Mouse (Mus musculus): ENCODE measurements at regions not wholly inside any gene's neighbourhood (a gene's known extent, or its start where the extent isn't known, plus 50 kb on each side); places are given as distances from the start of the nearest gene placed in this dataset.

DNA sequence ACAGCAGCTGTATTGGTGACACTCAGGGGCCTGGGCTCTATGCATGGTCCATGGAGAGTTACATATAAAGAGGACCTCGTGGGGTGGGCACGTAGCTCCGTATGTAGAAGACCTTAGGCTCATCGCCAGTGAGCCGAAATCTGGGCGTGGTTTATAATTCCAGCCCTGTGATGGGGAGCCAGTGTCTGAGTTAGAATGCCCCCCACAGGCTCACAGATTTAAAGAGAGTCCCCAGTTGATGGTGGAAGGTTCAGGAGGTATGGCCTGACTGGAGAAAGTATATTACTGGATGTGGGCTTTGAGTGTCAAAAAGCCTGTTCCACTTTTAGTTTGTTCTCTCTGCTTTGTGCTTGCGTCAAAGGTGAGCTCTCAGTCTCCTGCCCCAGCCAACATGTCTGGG, 54.8 kb downstream of the 1700122O11Rik start:
- no peak for DNase-seq (ENCODE audit: low spot score in 2 of 2)

DNA sequence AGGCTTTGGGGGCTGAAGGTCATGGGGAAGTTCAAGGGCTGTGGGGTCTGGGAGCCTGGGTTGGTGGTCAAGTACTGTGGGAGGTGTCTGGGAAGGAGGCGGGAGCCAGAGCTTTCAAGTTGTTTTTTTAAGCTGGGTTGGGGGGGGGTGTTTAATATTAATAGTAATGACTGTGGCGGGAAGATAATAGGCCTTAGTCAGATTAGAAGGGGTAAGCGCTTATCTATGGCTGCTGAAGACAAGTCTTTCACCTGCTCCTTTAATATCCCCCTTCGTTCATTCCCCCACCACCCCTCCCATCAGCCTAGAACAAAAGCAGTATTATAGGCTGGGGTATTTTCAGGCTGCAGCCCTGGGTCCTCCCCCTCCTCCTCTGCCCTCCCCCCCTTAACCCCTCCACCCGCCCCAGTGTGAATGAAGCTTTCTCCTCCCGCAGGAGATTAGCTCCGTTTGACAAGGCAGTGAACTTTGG, 56.5 kb downstream of the 1700122O11Rik start:
- DNase-seq (ENCODE audit: low spot score in 2 of 2) = no peak

DNA sequence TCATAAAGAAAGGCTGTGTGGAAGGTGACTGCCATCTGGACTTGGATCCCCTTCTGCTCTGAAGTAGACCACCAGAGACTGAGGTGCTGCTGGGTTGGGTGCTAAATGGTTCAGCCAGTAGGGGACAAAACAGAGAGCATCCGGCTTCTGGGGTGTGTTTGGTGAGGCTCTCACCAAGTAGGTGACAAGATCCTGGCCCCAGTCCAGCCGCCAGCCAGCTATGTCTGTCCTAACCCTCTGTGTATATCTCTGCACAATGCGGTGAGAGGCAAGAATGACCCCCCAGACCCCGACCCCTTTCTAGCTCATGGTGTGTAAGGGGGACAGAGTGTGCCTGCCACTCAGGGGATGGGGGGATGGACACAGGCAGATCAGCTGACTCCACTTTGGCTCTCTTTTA, 54.8 kb upstream of the Foxp4 start:
- DNase-seq (ENCODE audit: low spot score in 2 of 2) = no peak

DNA sequence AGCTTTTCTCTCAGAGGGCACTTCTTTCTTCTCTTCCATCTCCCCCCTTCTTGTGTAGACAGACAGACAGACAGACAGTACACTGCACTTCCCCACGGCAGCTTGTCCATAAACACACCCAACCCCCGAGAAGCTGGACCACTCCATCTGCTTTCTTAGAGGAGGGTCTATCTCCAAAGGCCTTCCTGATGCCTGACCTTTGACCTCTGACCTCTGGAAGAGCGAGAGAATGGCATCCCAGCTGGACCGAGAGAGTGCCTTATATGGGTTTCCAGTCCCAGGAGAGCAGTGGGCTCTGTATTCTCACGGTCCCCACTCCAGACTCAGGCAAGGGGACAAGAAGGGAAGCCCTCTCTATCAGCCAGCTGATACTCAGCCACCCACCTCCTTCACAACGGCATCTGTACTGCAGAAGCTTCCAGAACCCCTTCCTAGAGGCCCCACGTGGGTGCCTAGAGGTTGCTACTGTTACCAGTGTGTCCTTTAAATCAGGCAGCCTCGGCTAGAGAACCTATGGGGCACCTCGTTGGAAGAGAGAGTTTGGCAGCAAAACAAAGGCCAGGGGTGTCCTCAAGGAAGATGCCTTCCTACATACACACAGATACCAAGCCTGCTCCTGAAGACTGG, 54.1 kb upstream of the Foxp4 start:
- no peak for DNase-seq (ENCODE audit: low spot score in 2 of 2)

DNA sequence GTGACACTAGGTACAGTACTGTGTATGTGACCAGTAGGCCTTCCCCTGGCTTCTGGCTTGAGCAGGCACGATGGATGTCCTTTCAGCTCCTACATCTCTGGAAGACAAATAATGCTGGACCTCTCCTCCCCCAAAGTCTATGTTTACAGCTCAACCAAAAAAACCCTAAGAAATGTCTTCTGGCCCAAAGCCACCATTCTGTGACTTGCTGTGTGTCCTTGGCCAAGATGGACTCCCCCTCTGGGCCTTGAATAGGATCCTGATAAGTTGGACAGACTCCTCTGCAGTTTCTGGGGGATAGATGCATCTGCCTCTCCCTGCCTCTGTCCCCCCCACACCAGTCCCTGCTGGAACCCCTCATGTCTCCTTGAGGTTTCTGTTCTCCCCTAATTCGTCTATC, 53.6 kb upstream of the Foxp4 start:
- DNase-seq (ENCODE audit: low spot score in 2 of 2) = no peak

DNA sequence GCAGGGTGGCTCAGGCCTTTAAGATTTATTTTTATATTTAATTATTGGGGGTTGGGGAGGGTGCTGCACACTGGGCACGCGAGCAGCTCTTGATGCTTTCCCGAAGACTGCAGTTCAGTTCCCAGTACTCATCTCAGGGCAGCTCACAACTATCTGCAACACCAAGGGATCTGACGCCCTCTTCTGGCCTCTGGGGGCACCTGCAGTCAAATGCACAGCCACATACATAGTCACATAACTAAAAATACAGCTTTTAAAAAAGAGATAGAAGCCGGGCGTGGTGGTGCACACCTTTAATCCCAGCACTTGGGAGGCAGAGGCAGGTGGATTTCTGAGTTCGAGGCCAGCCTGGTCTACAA, 52.5 kb upstream of the Foxp4 start:
- DNase-seq (ENCODE audit: low spot score in 2 of 2) = no peak

DNA sequence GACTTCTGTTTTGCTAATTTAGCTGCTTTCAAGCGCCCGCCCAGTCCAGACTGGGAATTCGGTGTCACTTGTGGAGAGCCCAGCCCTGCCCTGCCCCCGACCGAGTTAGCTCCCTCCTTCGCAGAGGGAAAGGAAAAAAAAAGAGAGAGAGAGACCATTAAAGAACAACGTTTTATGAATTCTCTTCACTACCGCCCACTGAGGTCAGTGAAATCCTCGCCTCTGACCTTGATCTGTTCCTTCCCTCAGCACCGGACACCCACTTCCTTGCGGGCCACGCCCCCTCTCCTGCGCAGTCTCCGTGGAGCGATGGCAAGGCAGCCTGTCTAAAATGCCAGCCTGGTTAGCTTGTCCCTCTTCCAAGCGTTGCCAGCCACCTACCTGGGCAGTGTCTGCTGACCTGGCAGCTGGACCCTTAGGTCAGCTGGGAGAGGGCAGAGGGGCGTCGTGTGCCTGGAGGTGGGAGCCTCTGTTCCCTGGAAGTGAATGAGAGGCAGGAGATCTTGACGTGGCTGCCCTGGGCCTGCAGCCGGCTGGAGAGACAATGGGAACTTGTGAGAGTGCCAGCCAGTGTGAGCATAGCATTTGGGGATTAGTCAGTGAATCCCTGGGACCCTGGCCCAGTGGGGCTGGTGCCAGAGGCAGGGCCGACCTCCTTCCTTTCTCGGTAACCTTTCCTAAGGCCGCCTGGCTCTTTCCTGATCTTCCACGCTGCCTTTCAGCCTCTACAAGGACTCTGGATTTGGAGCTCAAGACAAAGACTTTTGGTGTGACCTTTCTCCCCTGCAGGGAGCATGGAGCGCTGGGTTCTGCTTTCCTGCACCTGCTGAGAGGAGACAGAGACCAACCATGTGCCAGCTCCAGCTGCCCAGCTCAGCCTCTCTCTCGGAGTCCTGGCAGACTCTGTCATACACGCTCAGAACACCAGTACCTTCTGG, 51.9 kb upstream of the Foxp4 start:
- peak in 1 of 2 experiments; percentile 16 for DNase-seq (ENCODE audit: low spot score in 2 of 2)

DNA sequence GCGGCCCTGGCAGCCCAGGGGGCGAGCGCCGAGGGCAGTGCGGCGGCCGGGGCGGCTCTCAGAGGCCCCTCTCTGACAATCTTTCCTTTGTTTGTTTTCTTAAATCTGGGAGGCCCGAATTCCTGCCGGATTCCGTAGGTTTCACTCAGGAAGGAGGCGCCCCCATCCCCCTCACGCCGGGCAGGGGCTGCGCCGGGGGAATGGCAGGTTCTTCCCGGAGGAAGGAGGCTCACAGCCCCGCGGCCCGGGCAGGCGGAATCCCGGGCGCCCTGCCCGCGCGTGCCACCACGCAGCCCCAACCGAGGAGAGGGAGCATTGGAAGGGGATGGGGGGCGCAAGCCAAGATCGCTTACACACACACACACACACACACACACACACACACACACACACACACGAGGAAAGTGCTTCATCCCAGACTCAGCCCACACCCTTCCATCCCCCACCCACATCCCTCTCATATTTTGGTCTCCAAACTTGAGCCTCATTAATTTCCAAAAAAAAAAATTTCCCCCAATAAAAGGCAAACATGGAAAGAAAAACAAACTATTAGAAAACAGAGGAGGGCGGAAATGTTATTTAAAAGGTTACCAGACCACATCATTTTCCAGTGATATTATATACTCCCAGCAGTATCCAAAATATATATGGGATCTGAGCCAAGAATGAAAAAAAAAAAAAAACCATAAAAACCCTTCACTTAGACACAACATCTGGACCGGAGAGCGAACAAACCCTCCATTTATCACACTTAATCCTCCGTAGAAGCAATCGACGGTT, 51.0 kb upstream of the Foxp4 start:
- DNase-seq (ENCODE audit: low spot score in 2 of 2) = no peak

DNA sequence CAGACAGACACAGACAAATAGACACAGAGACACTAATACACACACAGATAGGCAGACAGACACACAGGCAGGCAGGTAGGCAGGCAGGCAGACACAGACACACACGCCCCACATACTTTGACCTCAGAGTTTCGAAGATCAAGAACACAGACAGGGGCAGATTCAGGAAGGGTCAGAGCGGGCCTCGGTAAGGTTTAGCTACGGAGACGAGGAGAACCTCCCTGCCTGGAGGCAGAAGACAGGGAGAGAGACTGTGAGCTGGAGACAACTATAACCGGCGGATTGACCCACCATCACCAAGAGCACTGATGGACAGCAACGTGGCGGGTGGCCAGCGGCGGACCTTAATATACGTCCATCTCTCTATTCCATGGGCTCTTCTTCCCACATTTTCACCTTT, 50.1 kb upstream of the Foxp4 start:
- DNase-seq (ENCODE audit: low spot score in 2 of 2) = no peak
